ENCODE assay signal across 12 mouse cellular contexts in the genomic region with DNA sequence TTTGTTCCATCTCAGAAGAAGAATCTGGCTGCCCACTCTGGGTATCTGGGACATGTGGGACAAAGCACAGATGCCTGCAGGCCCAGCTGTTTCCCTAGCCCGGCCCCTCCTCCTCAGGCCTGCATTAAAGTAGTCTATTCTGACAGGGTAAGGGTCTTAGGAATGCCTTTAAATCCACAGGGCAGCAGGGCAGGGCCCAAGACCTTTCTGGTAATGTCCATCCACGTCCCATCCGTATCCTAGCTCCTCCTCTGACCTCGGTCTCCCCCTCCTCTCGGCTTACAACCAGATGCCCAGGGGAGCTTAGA. TPM values are rescaled to one million over a fixed set of nuclear protein-coding genes. Genes with fewer than 3 reads are reported as not detected.
DNase-seq lines count a peak whose midpoint lies in the region; ATAC-seq lines count a peak whose summit lies in the region.
"Had no signal": no experiment of that assay in that cellular context is flagged by ENCODE, and none has a peak within 500 bp of the region (broad histone marks: within the 10 kb centered on the region; RNA-seq: fewer than 3 reads in every experiment).

No protein-coding gene starts in this region.

- peak overlapping the region; percentile 36 for H3K9ac ChIP-seq in heart, embryonic 14.5 days (ENCODE audit: low read length)
- no peak overlapping the region for H3K9ac ChIP-seq in limb, embryonic 13.5 days

- H3K4me2 ChIP-seq in heart, embryonic 14.5 days (ENCODE audit: low read length): peak overlapping the region; percentile 24; the same call in 1 of the 2 replicates
- 0 out of 2 replicates have a peak overlapping the region, but pooled peaks have one; percentile 0 for H3K4me2 ChIP-seq in limb, embryonic 13.5 days (replicated peaks)

- H3K4me3 ChIP-seq in heart, embryonic 14.5 days (ENCODE audit: control insufficient read depth in 1 of 2, insufficient read depth in 1 of 2, low read depth in 1 of 2, low read length in 2 of 2): no peak overlapping the region
- no peak overlapping the region for H3K4me3 ChIP-seq in limb, embryonic 13.5 days

- no peaks in the 10 kb centered on the region for H3K27me3 ChIP-seq in heart, embryonic 14.5 days (ENCODE audit: control insufficient read depth, insufficient read depth, low read length)
- no peaks in the 10 kb centered on the region for H3K27me3 ChIP-seq in limb, embryonic 13.5 days
- H3K27me3 ChIP-seq: CH12.LX had no signal

- no peaks in the 10 kb centered on the region; the same call in 1 of the 2 replicates for H3K36me3 ChIP-seq in heart, embryonic 14.5 days (ENCODE audit: control insufficient read depth, insufficient read depth, low read length)
- H3K36me3 ChIP-seq in limb, embryonic 13.5 days: no peaks in the 10 kb centered on the region

- WGBS in heart, embryonic 14.5 days: 54% methylated on average over 5 of the region's 5 CpGs
- whole genome bisulfite sequencing in limb, embryonic 13.5 days: 30% methylated on average over 5 of the region's 5 CpGs

- peak overlapping the region; percentile 29 to 79 for H3K27ac ChIP-seq in heart, embryonic 14.5 days (replicated peaks in 1 of 2; ENCODE audit: control insufficient read depth in 1 of 2, insufficient read depth in 1 of 2, low read depth in 2 of 2, low read length in 2 of 2)
- H3K27ac ChIP-seq in limb, embryonic 13.5 days: peak overlapping the region; percentile 52; the same call in 1 of the 2 replicates

- DNase-seq in heart, adult 8-10 months (ENCODE audit: low spot score): no peak
- peak; percentile 21 for DNase-seq in retina, embryonic 14.5 days (ENCODE audit: low spot score)
- no peak for DNase-seq in retina, postnatal 1 day
- DNase-seq in cerebellum, postnatal 25 days: no peak
- no peak for DNase-seq in thymus, postnatal 4 days
- DNase-seq in c-Kit-positive CD71-positive TER-119-positive erythroid progenitor cells, embryonic 14.5 days (ENCODE audit: low spot score): no peak

- H3K4me1 ChIP-seq in heart, embryonic 14.5 days (ENCODE audit: control insufficient read depth in 2 of 2, insufficient read depth in 2 of 2, low read length in 2 of 2): peaks cover 28 to 45% of the 10 kb centered on the region in 2 experiments
- peaks cover 30% of the 10 kb centered on the region for H3K4me1 ChIP-seq in limb, embryonic 13.5 days

- 0 out of 2 replicates have a peak, but pooled peaks have one; percentile 13 for ATAC-seq in heart, embryonic 14.5 days (ENCODE audit: insufficient number of reproducible peaks, insufficient read depth, low FRiP score, low read depth)
- 0 out of 2 replicates have a peak, but pooled peaks have one; percentile 37 for ATAC-seq in limb, embryonic 13.5 days (ENCODE audit: low FRiP score, low read depth)
- ATAC-seq: activated CD4-positive, CD25-positive, alpha-beta regulatory T cell, adult 4 months had no signal

- H3K9me3 ChIP-seq in heart, embryonic 14.5 days (ENCODE audit: control insufficient read depth, low read length): no peaks in the 10 kb centered on the region
- no peaks in the 10 kb centered on the region for H3K9me3 ChIP-seq in limb, embryonic 13.5 days

RNA-seq across cellular contexts. Expression of gene Olfr412, which starts 47.5 kb away (rescaled TPM):
- polyA plus RNA-seq in heart, embryonic 14.5 days (2014; fragmentation: Nextera tagmentation; extraction: Ambion mirVana): not detected in 2 replicates
- total RNA-seq in heart, adult 8-10 months (2022): not detected
- polyA plus RNA-seq in limb, embryonic 13.5 days (2015; fragmentation: Nextera tagmentation; extraction: Ambion mirVana): not detected in 2 replicates
- total RNA-seq: CH12.LX; megakaryocyte, adult 5-6 weeks had no signal
- polyA plus RNA-seq: activated CD4-positive, CD25-positive, alpha-beta regulatory T cell, adult 4 months; gonadal fat pad, adult 2 months had no signal

RNA-seq across cellular contexts. Expression of gene Olfr411, which starts 57.0 kb away (rescaled TPM):
- not detected in 2 replicates for polyA plus RNA-seq in heart, embryonic 14.5 days (2014; fragmentation: Nextera tagmentation; extraction: Ambion mirVana)
- not detected for total RNA-seq in heart, adult 8-10 months (2022)
- not detected in 2 replicates for polyA plus RNA-seq in limb, embryonic 13.5 days (2015; fragmentation: Nextera tagmentation; extraction: Ambion mirVana)
- total RNA-seq: CH12.LX; megakaryocyte, adult 5-6 weeks had no signal
- polyA plus RNA-seq: activated CD4-positive, CD25-positive, alpha-beta regulatory T cell, adult 4 months; gonadal fat pad, adult 2 months had no signal
